Mouse (Mus musculus) heart, postnatal 0 days (tissue): Measurements from ENCODE around the gene Fdx1l. TPM values are rescaled to one million over a fixed set of nuclear protein-coding genes. Genes with fewer than 3 reads are reported as not detected.

Experiments
- ATAC-seq: fragments of 200-750 bp; cut with Nextera tagmentation; 2 replicates; pipeline ENCODE4 v1.8.0; 2017; ENCODE audit warnings: low read depth, moderate number of reproducible peaks, moderate library complexity; ENCODE audit not compliant: insufficient read depth
- DNase-seq: peaks from one replicate; pipeline ENCODE4 v3.0.0-alpha.2; 2016; ENCODE audit warnings: low spot score
- H3K27ac ChIP-seq: fragments of 300-500 bp; sonication (generic); 2 replicates; pipeline ENCODE4 v1.5.1; 2014; ENCODE audit warnings: low read depth, mild to moderate bottlenecking
- H3K27me3 ChIP-seq: fragments of 300-500 bp; sonication (generic); 2 replicates; pipeline ENCODE4 v1.6.1; 2014; ENCODE audit warnings: low read length, mixed read lengths; ENCODE audit not compliant: control insufficient read depth, insufficient read depth
- H3K36me3 ChIP-seq: fragments of 300-500 bp; sonication (generic); replicated peaks from 2 replicates; pipeline ENCODE4 v1.6.1; 2014; ENCODE audit warnings: low read length, mixed read lengths; ENCODE audit not compliant: control insufficient read depth, insufficient read depth
- H3K4me1 ChIP-seq: fragments of 300-500 bp; sonication (generic); 2 replicates; pipeline ENCODE4 v1.6.1; 2014; ENCODE audit warnings: antibody characterized with exemption; ENCODE audit not compliant: control insufficient read depth, insufficient read depth
- H3K4me2 ChIP-seq: fragments of 300-500 bp; sonication (generic); 2 replicates; pipeline ENCODE4 v1.6.1; 2014; ENCODE audit warnings: low read depth, mild to moderate bottlenecking, low read length, moderate library complexity
- H3K4me3 ChIP-seq: fragments of 300-500 bp; sonication (generic); 2 replicates; pipeline ENCODE4 v1.5.1; 2014; ENCODE audit warnings: low read depth, low read length
- H3K9ac ChIP-seq: fragments of 300-500 bp; sonication (generic); replicated peaks from 2 replicates; pipeline ENCODE4 v1.6.1; 2014; ENCODE audit warnings: low read depth, low read length, mixed read lengths
- H3K9me3 ChIP-seq: fragments of 300-500 bp; sonication (generic); replicated peaks from 2 replicates; pipeline ENCODE4 v1.6.1; 2016; ENCODE audit warnings: low read length; ENCODE audit not compliant: control insufficient read depth
- CTCF ChIP-seq: IDR thresholded peaks from 2 replicates; pipeline ENCODE4 v1.5.1; 2016; ENCODE audit warnings: antibody characterized with exemption, control low read depth, low read depth
- EP300 ChIP-seq: IDR thresholded peaks from 2 replicates; pipeline ENCODE4 v1.6.1; 2016; ENCODE audit warnings: antibody characterized with exemption, low read depth
- WGBS: fragments of 180-500 bp; shearing (Covaris S2); extraction: QIAGEN DNeasy Blood & Tissue Kit; methylation state at CpG from one replicate; pipeline ENCODE4 v1.1.7; 2014; 5-methylcytosine and 5-hydroxymethylcytosine counted together
- polyA plus RNA-seq: library from polyadenylated mRNA; unstranded; fragments of >200 nt; fragmentation: Nextera tagmentation; extraction: Ambion mirVana; gene quantifications from 2 replicates; pipeline ENCODE4 v1.2.1, GENCODE M21; 2015
- total RNA-seq: library from RNA; depleted of rRNA; stranded (reverse); fragments of >200 nt; gene quantifications from 2 replicates; pipeline ENCODE4 v1.2.3, GENCODE M21; 2014; ENCODE audit warnings: low replicate concordance

Gene Fdx1l
- total and polyA plus RNA-seq, 2 experiments from 2014 or later: 51.1 to 79.5 TPM

- Histone ChIP-seq H3K4me1 (peaks cover 36% of the 10 kb centered on the region), H3K27ac (no peak overlapping the region), H3K9ac (no peak overlapping the region), H3K4me2 (no peak overlapping the region), H3K36me3 (no peaks in the 10 kb centered on the region), H3K4me3 (no peak overlapping the region), H3K9me3 (no peaks in the 10 kb centered on the region), H3K27me3 (peaks cover 76% of the 10 kb centered on the region)
- ATAC-seq: no peak
- no peak for DNase-seq
- 37% methylated on average over 9 of the region's 9 CpGs for WGBS
- TF ChIP-seq EP300: no peak
- no peak for TF ChIP-seq CTCF
Measured at GRCm38 (mm10) chr9:21035586-21035985, 37.8 kb downstream of the Fdx1l start.

- WGBS: 9% methylated on average over 17 of the region's 17 CpGs
- H3K27me3 ChIP-seq: peaks cover 76% of the 10 kb centered on the region
- no peak overlapping the region for H3K4me3 ChIP-seq
- ATAC-seq: no peak
- no peaks in the 10 kb centered on the region for H3K36me3 ChIP-seq
- no peak overlapping the region for H3K4me2 ChIP-seq
- TF ChIP-seq CTCF: no peak
- TF ChIP-seq EP300: no peak
- H3K27ac ChIP-seq: no peak overlapping the region
- H3K9me3 ChIP-seq: no peaks in the 10 kb centered on the region
- H3K4me1 ChIP-seq: peaks cover 46% of the 10 kb centered on the region
- no peak for DNase-seq
- H3K9ac ChIP-seq: no peak overlapping the region
Measured at GRCm38 (mm10) chr9:21034481-21035085, 38.8 kb downstream of the Fdx1l start.

- WGBS: under 1% methylated on average over 34 of the region's 34 CpGs
Measured at GRCm38 (mm10) chr9:21033136-21033535, 40.3 kb downstream of the Fdx1l start.

GRCm38 (mm10) chr9:21032491-21032890 is 40.9 kb downstream of the Fdx1l start:
- Histone ChIP-seq H3K4me2 (peak overlapping the region; percentile 84), H3K27ac (no peak overlapping the region), H3K36me3 (0 out of 2 replicates have a peak, but pooled peaks cover 5% of the 10 kb centered on the region), H3K4me1 (peaks cover 49% of the 10 kb centered on the region), H3K9ac (no peak overlapping the region), H3K9me3 (no peaks in the 10 kb centered on the region), H3K4me3 (peak overlapping the region; percentile 54), H3K27me3 (peaks cover 64% of the 10 kb centered on the region)
- TF ChIP-seq CTCF (no peak), EP300 (no peak)
- no peak for ATAC-seq
- 5% methylated on average over 7 of the region's 7 CpGs for WGBS
- DNase-seq: no peak

More at GRCm38 (mm10) chr9:21033136-21033535, 40.3 kb downstream of the Fdx1l start:
- peak overlapping the region; percentile 48 for H3K4me3 ChIP-seq
- peak overlapping the region; percentile 1; the same call in 1 of the 2 replicates for H3K9ac ChIP-seq
- no peak overlapping the region for H3K27ac ChIP-seq
- peak; percentile 81 for DNase-seq
- H3K4me1 ChIP-seq: peaks cover 54% of the 10 kb centered on the region
- no peaks in the 10 kb centered on the region for H3K9me3 ChIP-seq
- no peaks in the 10 kb centered on the region for H3K36me3 ChIP-seq
- TF ChIP-seq CTCF (no peak), EP300 (no peak)
- H3K27me3 ChIP-seq: peaks cover 67% of the 10 kb centered on the region
- ATAC-seq: peak; percentile 38
- peak overlapping the region; percentile 84 for H3K4me2 ChIP-seq

- Histone ChIP-seq H3K27me3 (peaks cover 63% of the 10 kb centered on the region), H3K27ac (no peak within 1 kb of the TSS), H3K9ac (0 out of 2 replicates have a peak within 1 kb of the TSS, but pooled peaks have one; percentile 1), H3K4me2 (peak within 1 kb of the TSS; percentile 84), H3K4me1 (peaks cover 44% of the 10 kb centered on the region), H3K36me3 (0 out of 2 replicates have a peak, but pooled peaks cover 5% of the 10 kb centered on the region), H3K9me3 (no peaks in the 10 kb centered on the region), H3K4me3 (peak within 1 kb of the TSS; percentile 54)
- 3% methylated on average over 34 of the region's 35 CpGs for WGBS
- ATAC-seq (no peak), DNase-seq (no peak)
- no peak for TF ChIP-seq CTCF
- no peak for TF ChIP-seq EP300
Measured at GRCm38 (mm10) chr9:21031896-21032351, 41.5 kb downstream of the Fdx1l start, which contains the start of gene Icam5. Gene Icam5, plus strand, starts transcription at chr9:21032073.
